Mouse (Mus musculus) heart, adult 2 months (tissue): ENCODE measurements around the gene Lamtor3. TPM values are rescaled to one million over a fixed set of nuclear protein-coding genes. Genes with fewer than 3 reads are reported as not detected.

Experiments
- DNase-seq, 2 experiments: peaks; one replicate each; pipeline ENCODE4 v3.0.0; 2021
- H3K27ac ChIP-seq: fragments of 200-600 bp; 2 replicates; pipeline ENCODE4 v1.8.1; 2022
- H3K27me3 ChIP-seq: fragments of 200-500 bp; 2 replicates; pipeline ENCODE4 v1.6.1; 2012; ENCODE audit warnings: mild to moderate bottlenecking, low read length, inconsistent platforms, mixed read lengths; ENCODE audit not compliant: control insufficient read depth, insufficient read depth
- H3K36me3 ChIP-seq: fragments of 200-500 bp; 2 replicates; pipeline ENCODE4 v1.6.1; 2012; ENCODE audit warnings: low read length, inconsistent platforms; ENCODE audit not compliant: control insufficient read depth, insufficient read depth
- H3K4me1 ChIP-seq: fragments of 200-500 bp; 2 replicates; pipeline ENCODE4 v1.6.1; 2011; ENCODE audit warnings: low read length; ENCODE audit not compliant: control insufficient read depth, insufficient read depth
- H3K4me3 ChIP-seq: fragments of 200-600 bp; 2 replicates; pipeline ENCODE4 v1.8.1; 2022
- H3K79me2 ChIP-seq: fragments of 200-500 bp; replicated peaks from 2 replicates; pipeline ENCODE4 v1.6.1; 2012; ENCODE audit warnings: mild to moderate bottlenecking, inconsistent platforms, low read length, moderate library complexity, mixed read lengths; ENCODE audit not compliant: control insufficient read depth, insufficient read depth
- H3K9ac ChIP-seq: fragments of 200-500 bp; 2 replicates; pipeline ENCODE4 v1.6.1; 2012; ENCODE audit warnings: low read depth, mild to moderate bottlenecking, control low read depth, inconsistent platforms, low read length, mixed read lengths
- CTCF ChIP-seq: fragments of 200-600 bp; IDR thresholded peaks from 2 replicates; pipeline ENCODE4 v1.8.1; 2022; ENCODE audit warnings: antibody characterized with exemption, mild to moderate bottlenecking, moderate library complexity
- EP300 ChIP-seq: fragments of 200-500 bp; IDR thresholded peaks from 2 replicates; pipeline ENCODE4 v1.6.1; 2011; ENCODE audit warnings: low read depth, low read length, control low read depth; ENCODE audit not compliant: insufficient read depth
- POLR2A ChIP-seq: fragments of 200-500 bp; IDR thresholded peaks from 2 replicates; pipeline ENCODE4 v1.6.1; 2011; ENCODE audit warnings: mild to moderate bottlenecking, low read depth, low read length, control low read depth; ENCODE audit not compliant: insufficient read depth
- WGBS: fragments of 180-500 bp; shearing (Covaris S2); methylation state at CpG from one replicate; pipeline ENCODE4 v1.1.7; 2018; 5-methylcytosine and 5-hydroxymethylcytosine counted together
- intact Hi-C: fragments of 180-260 bp; cut with DNase I; formaldehyde crosslinking; loops from one replicate; pipeline ENCODE4 v1.15.1; 2025
- polyA plus RNA-seq: library from polyadenylated mRNA; depleted of rRNA; stranded (reverse); fragments of >200 nt; gene quantifications from 2 replicates; pipeline ENCODE4 v1.2.3, GENCODE M21; 2012; rRNA removed
- total RNA-seq, 2 experiments: library from RNA; stranded (reverse); gene quantifications; 2 replicates each; pipeline ENCODE4 v1.2.3; 2021

Lamtor3 gene
- total and polyA plus RNA-seq, 3 experiments, result 48.7 to 107 (median 88.9) TPM

GRCm38 (mm10) chr3:137975856-137976423 lies 57.6 kb downstream of the Lamtor3 start:
- Histone ChIP-seq H3K4me1 (peaks cover 2% of the 10 kb centered on the region), H3K36me3 (no peaks in the 10 kb centered on the region), H3K79me2 (no peaks in the 10 kb centered on the region), H3K9ac (no peak overlapping the region), H3K4me3 (no peak overlapping the region), H3K27me3 (no peaks in the 10 kb centered on the region), H3K27ac (no peak overlapping the region)
- WGBS, result 94% methylated on average over 17 of the region's 17 CpGs
- TF ChIP-seq POLR2A (no peak), CTCF (no peak), EP300 (no peak)
- intact Hi-C loops, result no loop called here
- no peak for DNase-seq

- H3K36me3 ChIP-seq, result no peaks in the 10 kb centered on the region
- no peaks in the 10 kb centered on the region for H3K27me3 ChIP-seq
- H3K9ac ChIP-seq, result no peak overlapping the region
- no peak overlapping the region for H3K4me3 ChIP-seq
- peaks cover 2% of the 10 kb centered on the region for H3K4me1 ChIP-seq
- no peaks in the 10 kb centered on the region for H3K79me2 ChIP-seq
- H3K27ac ChIP-seq, result no peak overlapping the region
- intact Hi-C loops, result no loop called here
- no peak for DNase-seq
- 79% methylated on average over 9 of the region's 9 CpGs for WGBS
- no peak for TF ChIP-seq CTCF
- no peak for TF ChIP-seq EP300
- TF ChIP-seq POLR2A, result no peak
Observed at GRCm38 (mm10) chr3:137976943-137977628, 58.8 kb downstream of the Lamtor3 start.

- TF ChIP-seq CTCF (no peak), POLR2A (no peak)
- no peaks in the 10 kb centered on the region for H3K27me3 ChIP-seq
- intact Hi-C loops, result no loop called here
- H3K79me2 ChIP-seq, result no peaks in the 10 kb centered on the region
- 85% methylated on average over 6 of the region's 6 CpGs for WGBS
- H3K4me1 ChIP-seq, result no peaks in the 10 kb centered on the region; the same call in 1 of the 2 replicates
- H3K36me3 ChIP-seq, result no peaks in the 10 kb centered on the region
- H3K4me3 ChIP-seq, result no peak overlapping the region
- no peak for DNase-seq
- H3K27ac ChIP-seq, result no peak overlapping the region
- no peak overlapping the region for H3K9ac ChIP-seq
Observed at GRCm38 (mm10) chr3:137977629-137978041, 59.3 kb downstream of the Lamtor3 start.

GRCm38 (mm10) chr3:137978233-137978632 lies 59.9 kb downstream of the Lamtor3 start:
- H3K27me3 ChIP-seq, result no peaks in the 10 kb centered on the region

More at GRCm38 (mm10) chr3:137978233-137978632, 59.9 kb downstream of the Lamtor3 start:
- H3K4me3 ChIP-seq, result no peak overlapping the region
- H3K79me2 ChIP-seq, result no peaks in the 10 kb centered on the region
- H3K4me1 ChIP-seq, result no peaks in the 10 kb centered on the region; the same call in 1 of the 2 replicates
- no peaks in the 10 kb centered on the region for H3K36me3 ChIP-seq
- intact Hi-C loops, result no loop called here
- TF ChIP-seq EP300 (no peak), POLR2A (no peak), CTCF (no peak)
- H3K27ac ChIP-seq, result no peak overlapping the region
- no peak for DNase-seq
- no peak overlapping the region for H3K9ac ChIP-seq
- WGBS, result 73% methylated on average over 5 of the region's 5 CpGs

Other genes starting within 250 kb of the Lamtor3 start
- gene Gm21962, start 247.0 kb upstream of the Lamtor3 start, total RNA-seq, result not detected
- gene Gm21962, start 247.0 kb upstream of the Lamtor3 start, polyA plus RNA-seq, result not detected in 2 replicates
- 10 to 100 TPM; 53.7 to 53.9 TPM for gene H2afz, start 54.0 kb upstream of the Lamtor3 start, total RNA-seq
- 103 and 154 TPM in 2 replicates for gene H2afz, start 54.0 kb upstream of the Lamtor3 start, polyA plus RNA-seq
- gene Dnajb14, start 50.8 kb upstream of the Lamtor3 start, total RNA-seq, result 10 to 100 TPM; 10.1 to 11.5 TPM
- 3.2 and 7.8 TPM in 2 replicates for gene Dnajb14, start 50.8 kb upstream of the Lamtor3 start, polyA plus RNA-seq
- 1 to 10 TPM; 5.0 to 6.9 TPM for gene Dapp1, start 63.0 kb downstream of the Lamtor3 start, total RNA-seq
- 4.0 and 5.2 TPM in 2 replicates for gene Dapp1, start 63.0 kb downstream of the Lamtor3 start, polyA plus RNA-seq
- 10 to 100 TPM; 48.1 to 48.8 TPM for gene 1110002E22Rik, start 146.5 kb downstream of the Lamtor3 start, total RNA-seq
- 14.7 and 22.9 TPM in 2 replicates for gene 1110002E22Rik, start 146.5 kb downstream of the Lamtor3 start, polyA plus RNA-seq
- gene Gm5105, start 148.9 kb downstream of the Lamtor3 start, total RNA-seq, result 1 to 10 TPM in 1 of 2 experiments, under 1 TPM in 1; 0.77 to 1.4 TPM
- 1.4 and 2.0 TPM in 2 replicates for gene Gm5105, start 148.9 kb downstream of the Lamtor3 start, polyA plus RNA-seq
- 1 to 10 TPM; 3.2 to 3.8 TPM for gene Trmt10a, start 224.9 kb downstream of the Lamtor3 start, total RNA-seq
- 0.47 and 1.3 TPM in 2 replicates for gene Trmt10a, start 224.9 kb downstream of the Lamtor3 start, polyA plus RNA-seq
- 1 to 10 TPM; 5.9 to 6.9 TPM for gene Mttp, start 226.5 kb downstream of the Lamtor3 start, total RNA-seq
- 2.0 and 3.0 TPM in 2 replicates for gene Mttp, start 226.5 kb downstream of the Lamtor3 start, polyA plus RNA-seq